Mouse (Mus musculus): ENCODE results near the gene Dntt. TPM values are rescaled to one million over a fixed set of nuclear protein-coding genes. Genes with fewer than 3 reads are reported as not detected.

The Dntt gene
- polyA plus RNA-seq, 1 experiment from 2014 or later, result 0.17 TPM

DNA sequence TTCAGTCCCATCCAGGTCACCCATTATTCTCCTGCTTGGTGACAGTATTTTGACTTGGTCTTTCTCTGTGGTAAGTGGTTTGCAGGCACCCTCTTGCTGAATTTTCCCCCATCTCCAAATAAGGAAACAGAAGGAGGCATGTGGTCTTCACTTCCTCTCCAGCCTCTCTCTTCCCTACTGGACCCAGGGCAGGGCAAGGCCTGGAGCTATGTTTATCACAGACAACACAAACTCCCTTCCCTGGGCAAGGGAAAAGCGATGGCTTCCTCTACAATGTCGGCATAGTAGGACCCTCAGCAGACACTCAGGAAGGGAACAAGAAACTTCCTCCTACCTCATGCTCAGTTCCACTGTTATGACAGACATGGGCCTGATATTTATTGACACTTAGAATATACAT lies 62.8 kb downstream of the Dntt start:
- Histone ChIP-seq H3K4me2 (ENCODE audit: low read length) (no peak overlapping the region), H3K4me1 (ENCODE audit: control insufficient read depth, insufficient read depth, low read length) (peaks cover 3% of the 10 kb centered on the region; the same call in 1 of the 2 replicates), H3K4me3 (replicated peaks; ENCODE audit: low read depth, low read length) (no peak overlapping the region), H3K9me3 (ENCODE audit: control insufficient read depth, low read length) (no peaks in the 10 kb centered on the region), H3K27ac (replicated peaks; ENCODE audit: low read depth, low read length) (no peak overlapping the region), H3K36me3 (ENCODE audit: control insufficient read depth, insufficient read depth, low read length) (no peaks in the 10 kb centered on the region), H3K9ac (replicated peaks; ENCODE audit: low read length) (no peak overlapping the region), H3K27me3 (ENCODE audit: control insufficient read depth, insufficient read depth, low read length) (peaks cover 6% of the 10 kb centered on the region; the same call in 1 of the 2 replicates)
- no peak for DNase-seq
- WGBS, result 94% methylated on average over 2 of the region's 2 CpGs
- ATAC-seq (ENCODE audit: low FRiP score, low TSS enrichment), result no peak

DNA sequence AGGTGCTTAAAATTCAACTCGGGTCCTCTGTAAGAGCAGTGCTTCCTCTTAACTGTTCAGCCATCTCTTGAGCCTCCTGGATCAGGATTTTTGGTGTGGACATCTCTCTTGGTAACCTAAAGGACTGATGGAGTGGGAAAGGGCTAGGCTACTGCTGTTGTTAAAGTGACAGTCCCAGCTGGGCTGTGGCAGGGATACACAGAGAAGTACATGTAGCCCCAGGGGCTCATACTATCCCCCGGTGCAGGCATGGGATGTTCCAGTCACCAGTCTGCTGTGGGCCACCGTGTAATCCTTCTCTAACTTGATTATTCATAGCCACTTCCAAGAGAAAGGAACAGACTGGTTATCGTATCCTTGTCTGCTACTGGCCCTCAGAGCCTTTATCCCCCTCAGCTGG lies 68.0 kb downstream of the Dntt start:
- Histone ChIP-seq H3K4me2 (ENCODE audit: low read length) (no peak overlapping the region), H3K9ac (replicated peaks; ENCODE audit: low read length) (no peak overlapping the region), H3K27ac (replicated peaks; ENCODE audit: low read depth, low read length) (no peak overlapping the region), H3K9me3 (ENCODE audit: control insufficient read depth, low read length) (no peaks in the 10 kb centered on the region), H3K36me3 (ENCODE audit: control insufficient read depth, insufficient read depth, low read length) (no peaks in the 10 kb centered on the region), H3K27me3 (ENCODE audit: control insufficient read depth, insufficient read depth, low read length) (peaks cover 3% of the 10 kb centered on the region; the same call in 1 of the 2 replicates), H3K4me3 (replicated peaks; ENCODE audit: low read depth, low read length) (no peak overlapping the region), H3K4me1 (ENCODE audit: control insufficient read depth, insufficient read depth, low read length) (peaks cover 6% of the 10 kb centered on the region; the same call in 1 of the 2 replicates)
- ATAC-seq (ENCODE audit: low FRiP score, low TSS enrichment) (no peak), DNase-seq (peak; percentile 33)
- 25% methylated on average over 4 of the region's 4 CpGs for WGBS

DNA sequence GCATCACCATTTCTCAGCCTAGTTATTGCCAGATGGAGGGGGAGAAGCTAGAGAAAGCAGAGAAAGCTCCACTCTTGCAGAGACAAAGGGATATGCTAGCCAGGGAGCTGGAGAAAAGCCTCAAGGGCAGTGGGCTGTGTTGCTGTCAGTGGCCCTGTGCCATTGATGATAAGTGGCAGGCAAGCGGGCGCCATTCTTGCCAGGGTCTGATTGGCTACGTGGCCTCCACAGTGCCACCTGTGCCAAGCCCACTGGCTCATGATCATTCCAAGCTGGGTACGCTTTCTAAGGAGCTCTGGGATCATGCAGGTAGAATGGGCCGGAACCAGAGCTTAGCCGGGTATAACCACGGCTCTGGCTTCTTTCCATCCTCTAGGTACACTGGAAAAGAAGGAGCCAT lies 71.8 kb downstream of the Dntt start:
- 89% methylated on average over 7 of the region's 7 CpGs for WGBS
- Histone ChIP-seq H3K4me1 (ENCODE audit: control insufficient read depth, insufficient read depth, low read length) (peaks cover 6% of the 10 kb centered on the region; the same call in 1 of the 2 replicates), H3K9ac (replicated peaks; ENCODE audit: low read length) (no peak overlapping the region), H3K36me3 (ENCODE audit: control insufficient read depth, insufficient read depth, low read length) (no peaks in the 10 kb centered on the region), H3K4me3 (replicated peaks; ENCODE audit: low read depth, low read length) (no peak overlapping the region), H3K4me2 (ENCODE audit: low read length) (no peak overlapping the region), H3K27ac (replicated peaks; ENCODE audit: low read depth, low read length) (no peak overlapping the region), H3K27me3 (ENCODE audit: control insufficient read depth, insufficient read depth, low read length) (peaks cover 11% of the 10 kb centered on the region; the same call in 1 of the 2 replicates), H3K9me3 (ENCODE audit: control insufficient read depth, low read length) (no peaks in the 10 kb centered on the region)
- DNase-seq (peak; percentile 31), ATAC-seq (ENCODE audit: low FRiP score, low TSS enrichment) (0 out of 2 replicates have a peak, but pooled peaks have one; percentile 17)

DNA sequence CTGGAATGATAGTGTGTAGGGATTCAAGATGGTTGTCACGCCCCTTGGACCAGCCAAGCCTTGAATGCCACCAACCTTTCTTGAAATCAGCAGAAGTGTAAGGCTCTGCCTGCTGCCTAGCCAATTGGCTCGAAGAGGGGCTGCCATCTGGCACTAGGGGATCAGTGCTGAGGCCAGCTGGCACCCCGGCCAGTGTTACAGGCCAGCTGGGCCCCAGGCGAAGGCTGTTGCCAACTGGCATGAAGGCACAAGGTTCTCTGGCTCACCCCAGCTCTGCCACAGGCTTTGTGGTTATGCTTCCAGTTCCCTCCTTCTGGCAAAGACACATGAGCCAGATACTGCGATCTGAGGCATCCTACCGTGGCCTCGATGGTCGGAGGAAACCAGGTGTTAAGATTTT lies 72.3 kb downstream of the Dntt start:
- ATAC-seq (ENCODE audit: low FRiP score, low TSS enrichment) (peak; percentile 78; the same call in 1 of the 2 replicates), DNase-seq (peak; percentile 55)
- Histone ChIP-seq H3K27ac (replicated peaks; ENCODE audit: low read depth, low read length) (no peak overlapping the region), H3K4me1 (ENCODE audit: control insufficient read depth, insufficient read depth, low read length) (peaks cover 6% of the 10 kb centered on the region; the same call in 1 of the 2 replicates), H3K9ac (replicated peaks; ENCODE audit: low read length) (no peak overlapping the region), H3K27me3 (ENCODE audit: control insufficient read depth, insufficient read depth, low read length) (peaks cover 16% of the 10 kb centered on the region; the same call in 1 of the 2 replicates), H3K9me3 (ENCODE audit: control insufficient read depth, low read length) (no peaks in the 10 kb centered on the region), H3K4me3 (replicated peaks; ENCODE audit: low read depth, low read length) (no peak overlapping the region), H3K36me3 (ENCODE audit: control insufficient read depth, insufficient read depth, low read length) (no peaks in the 10 kb centered on the region), H3K4me2 (ENCODE audit: low read length) (no peak overlapping the region)
- 80% methylated on average over 8 of the region's 8 CpGs for WGBS

DNA sequence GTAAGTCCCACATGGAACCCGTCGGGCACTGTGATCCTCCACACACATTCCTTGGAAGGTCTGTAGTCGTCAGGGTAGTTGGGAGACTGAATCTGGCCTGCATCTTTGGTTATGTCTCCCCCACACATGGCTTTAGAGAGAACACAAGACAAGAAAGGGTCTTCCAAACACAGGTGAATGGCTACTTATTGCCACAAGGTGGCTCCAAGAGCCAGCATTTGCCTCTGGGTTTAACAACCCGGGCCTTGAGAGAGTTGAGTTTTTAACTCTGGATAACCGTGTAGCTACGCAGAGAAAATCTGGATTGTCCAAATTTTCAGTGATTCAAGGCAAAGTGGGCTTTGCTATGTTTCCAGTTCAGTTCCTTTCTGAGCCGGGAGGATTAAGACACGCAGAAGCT lies 75.8 kb downstream of the Dntt start:
- no peaks in the 10 kb centered on the region for H3K36me3 ChIP-seq (ENCODE audit: control insufficient read depth, insufficient read depth, low read length)
- no peak for ATAC-seq (ENCODE audit: low FRiP score, low TSS enrichment)
- no peak overlapping the region for H3K27ac ChIP-seq (replicated peaks; ENCODE audit: low read depth, low read length)
- H3K9me3 ChIP-seq (ENCODE audit: control insufficient read depth, low read length), result no peaks in the 10 kb centered on the region
- no peak overlapping the region for H3K4me3 ChIP-seq (replicated peaks; ENCODE audit: low read depth, low read length)
- DNase-seq, result peak; percentile 87
- WGBS, result 33% methylated on average over 8 of the region's 8 CpGs
- H3K9ac ChIP-seq (replicated peaks; ENCODE audit: low read length), result no peak overlapping the region
- H3K27me3 ChIP-seq (ENCODE audit: control insufficient read depth, insufficient read depth, low read length), result peaks cover 24% of the 10 kb centered on the region
- H3K4me1 ChIP-seq (ENCODE audit: control insufficient read depth, insufficient read depth, low read length), result peaks cover 5% of the 10 kb centered on the region; the same call in 1 of the 2 replicates
- H3K4me2 ChIP-seq (ENCODE audit: low read length), result no peak overlapping the region

DNA sequence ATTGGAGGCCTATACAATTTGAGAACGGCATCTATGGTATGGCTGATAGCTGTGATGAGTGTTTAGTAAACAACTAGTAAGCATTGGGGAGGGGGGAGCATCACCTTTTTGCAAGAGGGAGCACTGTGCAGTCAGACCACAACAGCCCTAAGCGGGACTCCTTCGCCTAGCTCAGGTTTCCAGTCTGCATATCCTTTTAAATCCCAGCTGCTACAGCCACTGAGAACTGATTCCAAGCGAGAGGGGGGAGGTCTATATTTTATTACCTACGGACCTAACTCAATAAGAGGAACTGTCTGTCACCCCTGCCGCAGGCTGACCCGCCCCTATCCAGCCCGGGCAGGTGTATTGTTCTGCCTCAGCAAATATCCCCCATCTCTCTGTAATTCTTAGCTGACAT lies 78.5 kb downstream of the Dntt start:
- Histone ChIP-seq H3K9ac (replicated peaks; ENCODE audit: low read length) (no peak overlapping the region), H3K4me2 (ENCODE audit: low read length) (no peak overlapping the region), H3K27me3 (ENCODE audit: control insufficient read depth, insufficient read depth, low read length) (peaks cover 37% of the 10 kb centered on the region), H3K36me3 (ENCODE audit: control insufficient read depth, insufficient read depth, low read length) (no peaks in the 10 kb centered on the region), H3K27ac (replicated peaks; ENCODE audit: low read depth, low read length) (no peak overlapping the region), H3K9me3 (ENCODE audit: control insufficient read depth, low read length) (no peaks in the 10 kb centered on the region), H3K4me3 (replicated peaks; ENCODE audit: low read depth, low read length) (no peak overlapping the region), H3K4me1 (ENCODE audit: control insufficient read depth, insufficient read depth, low read length) (peaks cover 5% of the 10 kb centered on the region; the same call in 1 of the 2 replicates)
- WGBS, result 71% methylated on average over 8 of the region's 8 CpGs
- no peak for DNase-seq
- ATAC-seq (ENCODE audit: low FRiP score, low TSS enrichment), result no peak

DNA sequence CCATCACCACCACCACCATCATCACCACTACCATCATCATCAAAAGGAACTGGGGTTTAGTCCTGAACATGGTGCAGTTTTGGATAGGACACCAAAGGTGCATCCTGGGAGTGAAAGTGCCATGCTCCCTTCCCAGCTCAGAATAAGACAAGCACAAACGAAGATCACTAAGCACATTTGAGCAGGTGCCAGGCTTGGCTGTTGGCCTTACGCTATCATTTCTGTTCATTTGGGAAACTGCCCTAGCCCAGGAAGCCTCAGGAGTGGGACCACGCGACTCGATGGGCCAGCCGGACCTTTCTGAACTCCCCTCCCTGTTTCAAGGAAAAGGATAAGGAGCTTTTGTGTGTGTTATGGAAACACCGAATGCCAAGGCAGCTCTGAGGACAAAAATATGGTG lies 79.6 kb downstream of the Dntt start:
- Histone ChIP-seq H3K9ac (replicated peaks; ENCODE audit: low read length) (no peak overlapping the region), H3K36me3 (ENCODE audit: control insufficient read depth, insufficient read depth, low read length) (no peaks in the 10 kb centered on the region), H3K27me3 (ENCODE audit: control insufficient read depth, insufficient read depth, low read length) (peaks cover 35% of the 10 kb centered on the region), H3K27ac (replicated peaks; ENCODE audit: low read depth, low read length) (no peak overlapping the region), H3K9me3 (ENCODE audit: control insufficient read depth, low read length) (no peaks in the 10 kb centered on the region), H3K4me1 (ENCODE audit: control insufficient read depth, insufficient read depth, low read length) (peaks cover 8% of the 10 kb centered on the region; the same call in 1 of the 2 replicates), H3K4me3 (replicated peaks; ENCODE audit: low read depth, low read length) (no peak overlapping the region), H3K4me2 (ENCODE audit: low read length) (no peak overlapping the region)
- DNase-seq, result no peak
- WGBS, result 73% methylated on average over 7 of the region's 7 CpGs
- ATAC-seq (ENCODE audit: low FRiP score, low TSS enrichment), result no peak

Other genes with a start within 250 kb of the Dntt start
- gene Ccnj, start 198.0 kb upstream of the Dntt start, polyA plus RNA-seq (2014; fragmentation: Nextera tagmentation; extraction: Ambion mirVana), result 12.9 and 18.8 TPM in 2 replicates
- 8.0 and 12.2 TPM in 2 replicates for gene Zfp518a, start 134.6 kb upstream of the Dntt start, polyA plus RNA-seq (2014; fragmentation: Nextera tagmentation; extraction: Ambion mirVana)
- gene Blnk, start 34.7 kb upstream of the Dntt start, polyA plus RNA-seq (2014; fragmentation: Nextera tagmentation; extraction: Ambion mirVana), result 0.66 and 0.70 TPM in 2 replicates
- gene Opalin, start 47.8 kb downstream of the Dntt start, polyA plus RNA-seq (2014; fragmentation: Nextera tagmentation; extraction: Ambion mirVana), result not detected in 2 replicates
- 1.1 and 1.8 TPM in 2 replicates for gene Tll2, start 177.6 kb downstream of the Dntt start, polyA plus RNA-seq (2014; fragmentation: Nextera tagmentation; extraction: Ambion mirVana)
- gene Tm9sf3, start 234.7 kb downstream of the Dntt start, polyA plus RNA-seq (2014; fragmentation: Nextera tagmentation; extraction: Ambion mirVana), result 74.4 and 112 TPM in 2 replicates

Data from midbrain, embryonic 14.5 days (tissue).